Mouse (Mus musculus): Measurements from ENCODE around the gene Irf6.

The Irf6 gene

GRCm38 (mm10) chr1:193152872-193153271 lies at the start of gene Irf6:
TSS of gene Irf6 (plus strand) at chr1:193153111.
- CTCF ChIA-PET = no interaction called here

- CTCF ChIA-PET = no interaction called here
Observed at GRCm38 (mm10) chr1:193112093-193112492, 40.8 kb upstream of the Irf6 start.

- CTCF ChIA-PET = no interaction called here
Observed at GRCm38 (mm10) chr1:193122793-193123192, 30.1 kb upstream of the Irf6 start.

GRCm38 (mm10) chr1:193123290-193123689 lies 29.6 kb upstream of the Irf6 start:
- CTCF ChIA-PET = no interaction called here

GRCm38 (mm10) chr1:193125835-193126234 lies 27.1 kb upstream of the Irf6 start:
- CTCF ChIA-PET = interaction anchor here (0.6 to 0.7 kb wide), 2 partner anchors 15 to 132 kb away, joined by 4 to 10 read pairs; no protein-coding TSS in a partner anchor

GRCm38 (mm10) chr1:193128055-193128454 lies 24.9 kb upstream of the Irf6 start:
- CTCF ChIA-PET = no interaction called here

- CTCF ChIA-PET = interaction anchor here (0.6 to 0.7 kb wide), 2 partner anchors 10 to 91 kb away, joined by 3 read pairs; no protein-coding TSS in a partner anchor
Observed at GRCm38 (mm10) chr1:193129321-193129720, 23.6 kb upstream of the Irf6 start.

- CTCF ChIA-PET = interaction anchor here (0.7 kb wide), 1 partner anchor 52 kb away, joined by 18 read pairs; no protein-coding TSS in a partner anchor
Observed at GRCm38 (mm10) chr1:193129786-193130455, 23.0 kb upstream of the Irf6 start, which contains the start of gene Diexf. TSS of gene Diexf (minus strand) at chr1:193130272.

- CTCF ChIA-PET = interaction anchor here (0.7 kb wide), 1 partner anchor 51 kb away, joined by 18 read pairs; no protein-coding TSS in a partner anchor
Observed at GRCm38 (mm10) chr1:193130456-193130825, 22.5 kb upstream of the Irf6 start.

GRCm38 (mm10) chr1:193130839-193131238 lies 22.1 kb upstream of the Irf6 start:
- CTCF ChIA-PET = no interaction called here

- CTCF ChIA-PET = no interaction called here
Observed at GRCm38 (mm10) chr1:193131311-193131948, 21.5 kb upstream of the Irf6 start.

- CTCF ChIA-PET = no interaction called here
Observed at GRCm38 (mm10) chr1:193132385-193132784, 20.5 kb upstream of the Irf6 start.

- CTCF ChIA-PET = no interaction called here
Observed at GRCm38 (mm10) chr1:193133726-193134125, 19.2 kb upstream of the Irf6 start.

GRCm38 (mm10) chr1:193138087-193138486 lies 14.8 kb upstream of the Irf6 start:
- CTCF ChIA-PET = no interaction called here

- CTCF ChIA-PET = no interaction called here
Observed at GRCm38 (mm10) chr1:193138669-193139068, 14.2 kb upstream of the Irf6 start.

GRCm38 (mm10) chr1:193141118-193141517 lies 11.8 kb upstream of the Irf6 start:
- CTCF ChIA-PET = no interaction called here

GRCm38 (mm10) chr1:193142517-193143062 lies 10.3 kb upstream of the Irf6 start:
- CTCF ChIA-PET = no interaction called here

GRCm38 (mm10) chr1:193144516-193144915 lies 8.4 kb upstream of the Irf6 start:
- CTCF ChIA-PET = no interaction called here

- CTCF ChIA-PET = no interaction called here
Observed at GRCm38 (mm10) chr1:193145101-193145500, 7.8 kb upstream of the Irf6 start.

GRCm38 (mm10) chr1:193146416-193146815 lies 6.5 kb upstream of the Irf6 start:
- CTCF ChIA-PET = no interaction called here

- CTCF ChIA-PET = interaction anchor here (0.7 kb wide), 1 partner anchor 307 kb away, joined by 3 read pairs; no protein-coding TSS in a partner anchor
Observed at GRCm38 (mm10) chr1:193149231-193149630, 3.7 kb upstream of the Irf6 start.

GRCm38 (mm10) chr1:193151134-193151533 lies 1.8 kb upstream of the Irf6 start:
- CTCF ChIA-PET = interaction anchor here (0.6 kb wide), 1 partner anchor 1705 kb away, joined by 3 read pairs; no protein-coding TSS in a partner anchor

- CTCF ChIA-PET = no interaction called here
Observed at GRCm38 (mm10) chr1:193153561-193153960, 650 bp downstream of the Irf6 start.

All from spleen, embryonic (tissue).